ENCODE assay signal across 20 mouse cellular contexts in the genomic region with DNA sequence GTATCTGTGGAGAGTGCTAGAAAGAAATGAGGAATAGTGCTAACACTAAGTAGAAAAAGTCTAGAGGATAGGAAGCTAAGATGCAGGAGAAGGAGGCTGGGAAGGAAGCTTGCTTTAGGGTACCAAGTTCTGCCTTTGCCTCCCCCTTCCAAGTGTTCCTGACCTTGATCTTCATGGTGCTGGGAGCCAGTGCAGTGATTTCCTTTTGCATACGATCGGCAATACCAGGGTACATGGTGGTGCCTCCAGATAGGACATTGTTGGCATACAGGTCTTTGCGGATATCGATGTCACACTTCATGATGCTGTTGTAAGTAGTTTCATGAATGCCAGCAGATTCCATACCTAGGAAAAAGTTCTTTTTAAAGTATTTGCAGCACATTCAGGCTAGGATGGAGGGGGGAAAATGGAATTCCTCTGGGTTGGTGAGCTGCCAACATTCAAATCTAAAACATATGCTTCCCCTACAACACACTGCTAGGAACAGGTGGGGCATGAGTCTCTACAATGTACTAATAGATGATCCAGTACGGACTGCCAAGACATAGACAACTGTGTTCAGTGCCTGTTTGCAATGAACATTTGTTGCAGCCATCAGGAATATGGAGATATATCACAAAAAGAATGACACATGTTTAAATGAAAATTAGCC. TPM values are rescaled to one million over a fixed set of nuclear protein-coding genes. Genes with fewer than 3 reads are reported as not detected.
A peak's percentile ranks its signal among the peaks of the same experiment; 100 is the strongest.
DNase-seq lines count a peak whose midpoint lies in the region; ATAC-seq lines count a peak whose summit lies in the region.
"Had no signal": no experiment of that assay in that cellular context is flagged by ENCODE, and none has a peak within 500 bp of the region (broad histone marks: within the 10 kb centered on the region; RNA-seq: fewer than 3 reads in every experiment).

No protein-coding gene starts in this region.

- peak overlapping the region; percentile 54; the same call in 1 of the 2 replicates for H3K9ac ChIP-seq in heart, embryonic 11.5 days (ENCODE audit: low read depth, low read length)
- no peak overlapping the region for H3K9ac ChIP-seq in hindbrain, embryonic 12.5 days
- H3K9ac ChIP-seq: limb, embryonic 15.5 days; neural tube, embryonic 15.5 days had no signal

- no peaks in the 10 kb centered on the region for H3K9me3 ChIP-seq in heart, embryonic 11.5 days (replicated peaks; ENCODE audit: control insufficient read depth, low read length)
- H3K9me3 ChIP-seq in hindbrain, embryonic 12.5 days (replicated peaks) = no peaks in the 10 kb centered on the region
- H3K9me3 ChIP-seq: limb, embryonic 15.5 days; midbrain, embryonic 10.5 days; neural tube, embryonic 15.5 days had no signal

- peak overlapping the region; percentile 38; the same call in 1 of the 2 replicates for H3K27ac ChIP-seq in heart, embryonic 11.5 days (ENCODE audit: low read depth, low read length)
- no peak overlapping the region for H3K27ac ChIP-seq in hindbrain, embryonic 12.5 days
- H3K27ac ChIP-seq: limb, embryonic 15.5 days; midbrain, embryonic 10.5 days; neural tube, embryonic 15.5 days had no signal

- no peaks in the 10 kb centered on the region; the same call in 1 of the 2 replicates for H3K4me1 ChIP-seq in heart, embryonic 11.5 days (ENCODE audit: control insufficient read depth, insufficient read depth, low read length)
- 0 out of 2 replicates have a peak, but pooled peaks cover 3% of the 10 kb centered on the region for H3K4me1 ChIP-seq in hindbrain, embryonic 12.5 days
- H3K4me1 ChIP-seq: neural tube, embryonic 15.5 days had no signal

- no peak for ATAC-seq in heart, embryonic 11.5 days (replicated peaks; ENCODE audit: insufficient number of reproducible peaks, low FRiP score, low TSS enrichment)
- ATAC-seq in hindbrain, embryonic 12.5 days (ENCODE audit: low FRiP score) = no peak

- no peak for DNase-seq in heart, adult 18-20 months
- peak; percentile 64 for DNase-seq in NIH3T3 (ENCODE audit: low read depth)
- DNase-seq in brain, embryonic 18.5 days (ENCODE audit: low read depth, low spot score) = peak; percentile 22
- peak; percentile 29 for DNase-seq in heart, postnatal 4 days
- DNase-seq in cerebellum, adult 8-10 months = no peak
- DNase-seq: adrenal gland, postnatal 25 days; kidney, adult 2 months; kidney, postnatal 36 days; lung, adult 18-20 months; lung, postnatal 36 days; retina, postnatal 1 day; thymus, adult 2 months had no signal

- H3K36me3 ChIP-seq in heart, embryonic 11.5 days (ENCODE audit: control insufficient read depth, insufficient read depth, low read length) = no peaks in the 10 kb centered on the region
- H3K36me3 ChIP-seq in hindbrain, embryonic 12.5 days = no peaks in the 10 kb centered on the region
- H3K36me3 ChIP-seq: limb, embryonic 15.5 days; midbrain, embryonic 10.5 days; neural tube, embryonic 15.5 days had no signal

- no peaks in the 10 kb centered on the region for H3K27me3 ChIP-seq in heart, embryonic 11.5 days (ENCODE audit: control insufficient read depth, insufficient read depth, low read length)
- H3K27me3 ChIP-seq in hindbrain, embryonic 12.5 days = no peaks in the 10 kb centered on the region
- H3K27me3 ChIP-seq: limb, embryonic 15.5 days; neural tube, embryonic 15.5 days had no signal

- peak overlapping the region; percentile 62 for H3K4me3 ChIP-seq in heart, embryonic 11.5 days (ENCODE audit: low read depth, low read length)
- H3K4me3 ChIP-seq in hindbrain, embryonic 12.5 days = no peak overlapping the region
- H3K4me3 ChIP-seq: limb, embryonic 15.5 days; midbrain, embryonic 10.5 days; neural tube, embryonic 15.5 days had no signal

- 76% methylated on average over 5 of the region's 5 CpGs for WGBS in heart, embryonic 11.5 days (ENCODE audit: insufficient replicate concordance)
- WGBS in hindbrain, embryonic 12.5 days = 87% methylated on average over 5 of the region's 5 CpGs

- peak overlapping the region; percentile 63 for H3K4me2 ChIP-seq in heart, embryonic 11.5 days
- H3K4me2 ChIP-seq in hindbrain, embryonic 12.5 days (replicated peaks) = no peak overlapping the region
- H3K4me2 ChIP-seq: limb, embryonic 15.5 days; neural tube, embryonic 15.5 days had no signal

RNA-seq across cellular contexts. Expression of a gene that starts 5.3 kb away (rescaled TPM):
- 12,441 and 13,029 TPM in 2 replicates for polyA plus RNA-seq in heart, embryonic 11.5 days (2014; fragmentation: Nextera tagmentation; extraction: Ambion mirVana)
- total RNA-seq in heart, adult 18-20 months (2021) = over 10,000 TPM; 12,452 to 13,048 TPM
- total RNA-seq in heart, postnatal 4 days (2021) = over 10,000 TPM; 17,542 to 18,879 TPM
- polyA plus RNA-seq in hindbrain, embryonic 12.5 days (2016; fragmentation: Nextera tagmentation; extraction: Ambion mirVana) = 33.5 and 138 TPM in 2 replicates
- total RNA-seq: adrenal gland, postnatal 25 days; granulocyte monocyte progenitor cell, adult 5-6 weeks; left cerebral cortex, adult 18-20 months had no signal

RNA-seq across cellular contexts. Expression of a gene that starts 34.7 kb away (rescaled TPM):
- not detected in 2 replicates for polyA plus RNA-seq in heart, embryonic 11.5 days (2014; fragmentation: Nextera tagmentation; extraction: Ambion mirVana)
- not detected for total RNA-seq in heart, adult 18-20 months (2021)
- not detected for total RNA-seq in heart, postnatal 4 days (2021)
- 1.6 and 1.7 TPM in 2 replicates for polyA plus RNA-seq in hindbrain, embryonic 12.5 days (2016; fragmentation: Nextera tagmentation; extraction: Ambion mirVana)
- total RNA-seq: granulocyte monocyte progenitor cell, adult 5-6 weeks had no signal
- polyA plus RNA-seq: kidney, adult 2 months; small intestine, adult 2 months had no signal

Comparison
In these comparisons a context has a peak if more than half of its experiments do, and no peak if none do; other contexts are left out.
1. DNase-seq: peak in NIH3T3 (single experiment), brain, embryonic 18.5 days (single experiment) and heart, postnatal 4 days (single experiment); none in heart, adult 18-20 months (0 of 2) and cerebellum, adult 8-10 months (single experiment).